Mouse (Mus musculus): Measurements from ENCODE around the gene Pced1b.
"Not testable (repeated sequence)": the region's sequence is repeated elsewhere in the genome, so short reads cannot be mapped to it uniquely, and the experiment has no call there.

The Pced1b gene

DNA sequence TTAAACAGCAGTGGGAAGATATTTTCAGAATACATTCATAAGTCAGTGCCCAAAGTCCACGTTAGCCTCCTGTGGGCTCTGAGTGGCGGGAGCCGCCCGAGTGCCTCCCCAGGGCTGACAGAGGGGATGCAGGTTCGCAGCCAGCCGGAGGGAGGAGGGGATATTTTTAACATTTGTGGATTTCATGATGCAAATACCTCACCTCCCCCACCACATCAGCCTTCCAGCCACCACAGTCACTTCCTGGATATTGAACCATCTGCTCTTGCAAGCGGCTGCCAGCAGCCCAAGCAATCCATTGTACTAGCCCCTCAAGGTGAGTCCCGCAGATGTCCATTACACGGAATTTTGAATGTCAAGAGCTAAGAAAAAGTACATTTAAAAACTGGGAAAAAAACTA lies 95.4 kb downstream of the Pced1b start:
- no peak for DNase-seq (ENCODE audit: low spot score in 2 of 2)

DNA sequence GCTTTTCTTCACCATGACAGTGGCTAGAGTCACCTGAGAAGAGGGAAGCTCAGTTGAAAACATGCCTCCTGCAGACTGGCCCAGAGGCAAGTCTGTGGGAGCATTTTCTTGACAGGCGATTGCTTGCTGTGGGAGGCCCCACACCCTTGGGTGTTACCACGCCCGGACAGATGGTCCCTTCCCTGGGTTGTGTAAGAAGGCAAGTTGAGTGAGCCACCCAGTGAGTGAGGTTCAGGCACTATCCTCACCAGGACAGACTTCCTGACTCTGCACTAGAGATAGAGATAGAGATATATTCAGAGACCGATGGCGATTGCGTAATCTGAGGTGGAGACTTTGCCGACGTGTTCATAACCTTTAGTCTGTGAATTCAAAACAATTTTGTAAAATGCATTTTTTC lies 96.0 kb downstream of the Pced1b start:
- DNase-seq (ENCODE audit: low spot score in 2 of 2) = no peak

DNA sequence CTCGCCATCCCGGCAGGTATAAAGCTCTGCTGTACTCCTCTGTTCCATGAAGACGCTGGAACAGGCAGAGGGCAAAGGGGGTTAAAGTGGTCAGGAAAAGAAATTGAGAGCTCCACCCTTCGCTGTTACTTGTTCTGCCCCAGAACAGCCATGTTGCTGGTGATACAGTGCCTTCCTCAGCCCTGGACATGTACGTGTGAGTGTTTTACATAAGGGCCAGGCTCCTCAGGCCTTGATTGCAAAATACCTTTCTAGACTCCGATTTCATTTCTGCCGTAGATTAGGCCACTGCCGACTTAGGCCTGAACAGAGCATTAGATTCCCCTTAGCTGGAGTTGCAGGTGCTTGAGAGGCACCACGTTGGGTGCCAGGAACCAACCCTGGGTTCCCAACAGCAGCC lies 97.0 kb downstream of the Pced1b start:
- DNase-seq (ENCODE audit: low spot score in 2 of 2) = no peak

DNA sequence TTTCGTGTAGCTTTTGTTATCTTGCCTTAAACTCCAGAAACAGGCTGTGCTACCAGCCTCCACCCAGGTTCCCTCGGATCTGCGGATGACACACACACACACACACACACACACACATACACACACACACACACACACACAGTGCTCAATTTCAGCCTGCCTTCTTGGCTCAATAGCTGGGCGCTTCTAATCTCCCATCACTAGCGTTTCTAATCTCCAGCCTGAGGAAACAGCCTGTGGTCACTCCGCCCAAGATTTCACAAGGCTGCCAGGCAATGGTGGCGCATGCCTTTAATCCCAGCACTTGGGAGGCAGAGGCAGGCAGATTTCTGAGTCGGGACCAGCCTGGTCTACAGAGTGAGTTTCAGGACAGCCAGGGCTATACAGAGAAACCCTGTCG lies 98.2 kb downstream of the Pced1b start:
- no peak for DNase-seq (ENCODE audit: low spot score in 2 of 2)

DNA sequence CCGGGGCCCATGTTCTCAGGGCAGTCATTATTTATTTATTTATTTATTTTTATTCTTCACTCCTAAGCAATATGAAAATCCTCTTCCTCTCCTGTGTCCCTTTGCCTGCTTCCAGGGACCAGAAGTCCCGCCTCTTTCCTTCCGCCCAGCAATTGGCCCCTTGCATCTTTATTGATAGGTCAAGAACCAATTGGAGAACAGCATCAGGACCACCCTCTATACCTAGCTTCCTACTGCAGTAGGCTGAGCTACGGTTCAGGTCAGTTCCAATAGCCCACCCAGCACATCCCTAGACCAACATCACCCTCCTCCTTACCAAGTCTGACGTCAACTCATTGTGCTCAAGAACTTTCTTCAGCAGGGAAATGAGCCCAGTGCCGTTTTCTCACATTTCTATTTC lies 99.0 kb downstream of the Pced1b start:
- no peak for DNase-seq (ENCODE audit: low spot score in 2 of 2)

DNA sequence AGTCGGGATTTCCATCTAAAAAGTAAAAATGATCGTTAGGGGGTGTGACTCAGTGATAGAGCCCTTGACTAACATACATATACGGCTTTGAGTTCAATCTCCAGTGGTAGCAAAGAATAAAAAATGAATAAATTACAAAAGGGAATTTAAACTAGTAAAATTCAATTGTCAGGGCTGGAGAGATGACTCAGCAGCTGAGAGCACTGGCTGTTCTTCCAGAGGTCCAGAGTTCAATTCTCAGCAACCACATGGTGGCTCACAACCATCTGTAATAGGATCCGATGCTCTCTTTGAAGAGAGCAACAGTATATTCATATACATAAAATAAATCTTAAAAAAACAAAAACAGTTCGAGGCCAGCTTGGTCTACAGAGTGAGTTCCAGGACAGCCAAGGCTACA lies 99.5 kb downstream of the Pced1b start:
- DNase-seq (ENCODE audit: low spot score in 2 of 2) = no peak

DNA sequence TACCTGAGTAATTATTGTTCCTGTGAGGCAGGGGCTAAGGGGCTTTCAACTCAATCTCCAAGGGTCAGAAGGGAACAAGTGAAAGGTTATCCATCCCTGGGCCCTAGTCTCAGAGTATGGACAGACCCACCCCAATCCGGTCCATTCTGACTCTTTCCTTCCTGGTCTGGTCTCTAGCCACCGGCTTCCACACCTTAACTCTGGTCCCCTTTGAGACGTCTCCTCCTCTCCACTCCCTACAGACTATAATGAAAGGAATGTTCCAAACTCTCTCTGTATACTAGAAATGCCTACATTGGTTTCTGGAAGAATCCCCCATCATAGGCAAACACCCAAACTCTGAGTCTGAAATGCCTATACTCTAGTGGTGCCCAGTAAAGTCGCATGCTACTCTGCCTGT lies 100.0 kb downstream of the Pced1b start:
- DNase-seq (ENCODE audit: low spot score in 2 of 2) = no peak

DNA sequence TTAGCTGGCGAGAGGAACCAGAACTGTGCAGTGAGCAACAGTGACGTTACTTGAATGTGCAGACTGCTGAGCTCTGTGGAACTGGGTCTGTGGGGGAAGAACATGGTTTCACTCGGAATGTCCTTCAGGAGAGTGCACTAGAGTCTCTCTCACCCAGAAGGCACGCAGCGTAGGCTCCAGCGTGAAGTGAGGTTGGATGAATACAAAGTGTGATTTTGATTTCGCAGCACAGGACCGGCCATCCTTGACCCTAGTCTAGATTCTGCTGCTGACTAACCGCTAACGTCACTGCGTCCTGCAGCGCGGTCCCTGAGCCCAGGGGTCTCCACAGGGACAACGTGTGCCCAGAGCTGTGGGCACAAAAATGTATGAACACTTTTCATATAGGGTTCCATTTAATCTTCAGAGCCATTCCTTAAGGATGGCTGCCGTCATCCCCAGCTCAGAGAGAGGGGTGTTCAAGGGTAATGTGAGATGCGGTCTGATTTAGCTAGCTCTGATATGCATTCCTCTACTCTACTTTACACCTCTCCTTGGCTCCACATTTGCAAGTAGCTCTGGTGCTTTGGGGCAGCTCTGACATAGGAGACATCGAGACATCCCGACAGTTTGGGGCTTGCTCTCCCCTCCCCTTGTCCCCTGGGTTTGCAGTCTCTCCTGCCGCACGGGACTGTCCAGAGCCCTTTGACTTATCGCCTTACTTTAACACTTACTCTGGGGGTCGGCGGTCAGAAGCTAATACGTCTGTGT lies 101.8 kb downstream of the Pced1b start:
- no peak for DNase-seq (ENCODE audit: low spot score in 2 of 2)

DNA sequence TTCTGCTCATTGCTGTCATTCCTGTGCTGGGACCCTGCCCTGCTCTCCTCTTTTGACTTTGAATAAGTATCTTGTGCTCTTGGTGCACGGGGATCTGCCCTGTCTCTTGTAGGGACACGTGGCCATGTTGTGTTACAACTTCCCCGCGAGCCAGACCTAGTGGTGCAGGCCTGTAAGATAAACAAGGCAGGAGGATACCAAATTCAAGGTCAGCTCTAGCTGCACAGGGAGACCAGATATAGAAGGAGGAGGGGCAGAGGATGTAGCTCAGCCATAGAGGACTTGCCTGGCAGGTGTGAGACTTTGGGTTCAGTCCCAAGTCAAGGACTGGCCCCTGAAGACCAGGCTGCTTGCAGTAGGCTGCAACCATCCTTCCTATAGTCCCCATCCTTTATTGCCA lies 103.6 kb downstream of the Pced1b start:
- DNase-seq (ENCODE audit: low spot score in 2 of 2) = no peak

DNA sequence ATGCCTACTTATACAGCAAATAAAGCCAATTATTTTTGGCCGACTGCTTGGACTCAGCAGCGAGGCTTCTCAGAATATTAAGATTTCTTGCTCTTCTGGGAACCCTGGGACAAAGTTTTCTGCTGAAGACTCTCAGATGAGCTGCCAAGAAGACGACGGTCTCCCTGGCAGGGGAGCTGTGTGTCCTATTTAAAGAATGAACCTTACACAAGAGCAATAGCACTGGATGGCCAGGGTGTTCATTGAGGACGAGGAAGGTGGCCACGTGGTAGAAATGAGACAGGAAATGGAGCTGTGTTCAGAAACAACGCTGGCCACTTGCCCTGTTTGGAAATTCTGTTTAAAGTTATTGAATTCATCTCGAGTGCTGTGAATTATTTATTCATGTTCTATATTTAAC lies 104.1 kb downstream of the Pced1b start:
- peak; percentile 11 to 36 for DNase-seq (ENCODE audit: low spot score in 2 of 2)

DNA sequence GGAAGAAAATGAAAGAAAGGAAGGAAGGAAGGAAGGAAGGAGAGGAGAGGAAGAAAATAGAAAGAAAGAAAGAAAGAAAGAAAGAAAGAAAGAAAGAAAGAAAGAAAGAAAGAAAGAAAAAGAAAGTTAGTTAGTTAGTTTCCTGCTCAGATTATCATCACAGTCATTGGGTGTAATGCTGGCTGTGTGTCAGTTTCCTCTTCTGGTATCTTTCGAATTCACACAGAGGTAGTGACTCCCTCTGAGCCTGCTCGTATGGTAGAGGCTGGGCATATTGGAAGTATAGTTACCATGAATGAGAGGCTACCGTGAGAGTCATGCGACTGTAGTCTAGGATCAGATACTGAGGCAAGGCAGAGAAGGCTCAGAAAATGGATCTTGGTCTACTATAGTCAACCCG lies 104.8 kb downstream of the Pced1b start:
- no peak for DNase-seq (ENCODE audit: low spot score in 2 of 2)

DNA sequence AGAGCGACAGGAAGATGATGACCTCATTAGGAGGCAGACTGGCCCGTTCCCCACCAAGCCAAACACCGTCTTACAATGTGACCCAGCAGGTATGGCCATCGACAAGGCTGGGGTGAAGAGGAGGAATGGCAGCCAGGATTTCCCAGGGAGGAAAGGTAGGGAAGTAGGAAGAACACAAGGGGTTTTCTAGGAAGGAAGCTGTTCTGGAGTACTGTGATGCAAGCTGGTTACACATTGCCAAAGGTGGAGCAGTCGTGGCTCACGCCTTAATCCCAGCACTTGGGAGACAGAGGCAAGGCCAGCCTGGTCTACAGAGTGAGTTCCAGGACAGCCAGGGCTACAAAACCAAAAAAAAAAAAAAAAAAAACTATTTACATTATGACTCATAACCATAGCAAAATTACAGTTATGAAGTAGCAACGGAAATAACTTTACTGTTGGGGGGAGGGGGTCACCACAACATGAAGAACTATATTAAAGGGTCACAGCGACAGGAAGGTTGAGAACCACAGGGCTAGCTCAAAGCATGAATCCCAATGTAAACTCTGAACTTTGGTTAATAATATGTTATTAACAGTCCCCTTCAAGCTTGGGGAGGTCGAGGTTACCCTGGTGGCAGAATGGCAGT lies 108.9 kb downstream of the Pced1b start:
- DNase-seq (ENCODE audit: low spot score in 2 of 2) = no peak

DNA sequence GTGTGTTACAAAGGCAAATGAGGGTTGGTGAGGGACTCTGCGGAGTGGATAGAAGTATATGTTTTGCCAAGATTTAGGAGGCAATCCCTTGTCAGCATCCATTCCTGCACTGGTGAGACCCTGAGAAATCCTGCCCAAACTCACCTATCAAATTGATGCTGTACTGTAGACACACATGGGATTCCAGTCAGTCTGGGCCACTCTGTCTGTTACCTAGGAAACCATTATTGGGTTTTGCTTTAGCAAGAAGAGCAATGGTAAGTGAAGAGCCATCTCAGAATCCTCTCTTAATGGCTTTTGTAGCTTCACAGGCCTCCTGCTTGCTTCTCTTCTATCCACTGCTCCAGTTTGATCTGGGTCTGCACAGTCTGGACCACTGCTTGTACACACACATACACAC lies 110.1 kb downstream of the Pced1b start:
- no peak for DNase-seq (ENCODE audit: low spot score in 2 of 2)

DNA sequence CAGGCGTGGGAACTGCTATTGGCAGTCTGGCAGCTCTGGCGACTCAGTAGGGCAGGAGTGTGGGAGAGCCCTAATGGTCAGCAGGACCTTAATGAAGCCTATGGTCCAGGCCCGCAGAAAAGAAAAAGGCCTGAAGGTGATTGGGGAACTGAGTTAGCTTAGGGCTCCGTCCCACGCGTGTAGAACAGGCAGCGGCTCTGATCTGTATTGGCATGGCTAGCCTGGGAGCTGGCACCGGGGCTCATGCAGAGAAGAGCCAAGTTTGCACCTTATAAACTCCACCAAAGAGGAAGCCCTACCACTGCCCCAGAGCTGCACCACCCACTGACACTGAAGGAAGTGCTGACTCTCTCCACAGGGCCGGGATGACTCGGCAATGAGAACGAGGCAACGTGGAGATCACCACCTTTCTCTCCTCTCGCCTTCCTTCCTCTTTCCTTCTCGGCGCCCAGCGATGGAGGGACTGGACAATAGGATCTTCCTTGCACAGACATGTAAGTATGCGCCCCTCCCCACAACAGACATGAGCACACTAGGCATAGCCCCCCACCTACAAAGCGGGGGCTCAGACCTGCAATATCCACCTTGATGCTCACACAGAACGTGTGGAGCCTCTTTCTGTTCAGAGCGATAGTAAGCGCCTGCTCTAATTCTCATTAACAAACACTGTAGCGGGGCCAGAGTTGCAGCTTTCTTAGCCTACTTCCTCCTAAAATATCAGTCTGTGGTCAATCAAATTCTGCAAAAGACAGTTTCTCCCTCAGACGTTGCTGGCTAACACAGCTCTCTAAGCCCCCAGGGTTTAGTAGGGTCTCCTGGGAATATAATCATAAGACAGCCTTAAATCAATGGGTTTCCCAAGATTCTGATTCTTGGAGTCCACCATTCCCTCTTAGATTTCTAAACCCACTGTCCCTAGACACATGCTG lies 114.2 kb downstream of the Pced1b start:
- DNase-seq (ENCODE audit: low spot score in 2 of 2) = no peak

DNA sequence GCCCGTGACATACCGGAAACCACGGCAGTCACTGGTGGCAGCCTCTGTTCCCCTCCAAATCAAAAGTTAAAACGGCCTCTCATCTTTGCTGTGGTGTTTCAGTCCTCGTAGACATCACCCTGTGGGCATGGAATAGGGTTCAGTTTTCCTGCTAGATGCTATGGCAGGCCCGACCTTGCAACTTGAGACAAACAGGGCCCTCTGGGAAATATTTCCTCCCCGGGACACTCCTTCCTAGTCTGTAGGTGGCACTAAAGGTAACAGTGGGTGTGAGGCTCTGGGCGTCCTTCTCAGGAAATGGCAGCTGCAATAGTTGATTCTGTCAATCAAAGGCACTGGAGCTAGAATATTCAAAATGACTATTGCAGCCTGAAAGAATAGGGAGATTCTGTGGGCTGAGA lies 114.9 kb downstream of the Pced1b start:
- no peak for DNase-seq (ENCODE audit: low spot score in 2 of 2)

DNA sequence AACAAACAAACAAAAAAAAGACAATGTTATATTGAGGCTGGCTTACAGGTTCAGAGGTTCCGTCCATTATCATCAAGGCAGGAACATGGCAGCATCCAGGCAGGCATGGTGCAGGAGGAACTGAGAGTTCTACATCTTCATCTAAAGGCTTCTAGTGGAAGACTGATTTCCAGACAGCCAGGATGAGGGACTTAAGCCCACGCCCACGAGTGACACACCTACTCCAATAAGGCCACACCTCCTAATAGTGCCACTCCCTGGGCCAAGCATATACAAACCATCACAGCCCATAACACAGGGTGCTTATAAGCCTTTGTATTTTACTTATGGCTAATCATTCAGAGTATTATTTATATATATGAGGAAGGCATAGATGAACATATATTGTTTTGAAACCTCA lies 117.4 kb downstream of the Pced1b start:
- DNase-seq (ENCODE audit: low spot score in 2 of 2) = not testable (repeated sequence)

DNA sequence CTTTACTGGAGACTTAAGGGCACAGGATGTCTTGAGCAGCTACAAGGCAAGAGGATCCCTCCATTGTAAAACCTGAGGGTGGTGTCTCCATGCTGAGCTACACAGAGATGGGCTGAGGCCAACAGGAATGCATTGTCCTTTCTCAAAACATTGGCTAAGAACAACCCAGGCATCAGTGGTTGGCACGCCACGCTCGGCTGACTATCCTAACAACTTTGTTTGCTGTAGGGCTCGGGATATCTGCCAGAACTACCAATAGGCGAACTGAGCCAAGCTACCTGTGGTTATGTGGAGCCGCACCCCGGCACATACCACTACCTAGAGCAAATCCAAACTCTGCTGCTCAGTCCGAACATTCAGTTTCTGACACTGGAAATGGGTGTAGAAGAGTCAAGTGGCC lies 118.1 kb downstream of the Pced1b start:
- no peak for DNase-seq (ENCODE audit: low spot score in 2 of 2)

DNA sequence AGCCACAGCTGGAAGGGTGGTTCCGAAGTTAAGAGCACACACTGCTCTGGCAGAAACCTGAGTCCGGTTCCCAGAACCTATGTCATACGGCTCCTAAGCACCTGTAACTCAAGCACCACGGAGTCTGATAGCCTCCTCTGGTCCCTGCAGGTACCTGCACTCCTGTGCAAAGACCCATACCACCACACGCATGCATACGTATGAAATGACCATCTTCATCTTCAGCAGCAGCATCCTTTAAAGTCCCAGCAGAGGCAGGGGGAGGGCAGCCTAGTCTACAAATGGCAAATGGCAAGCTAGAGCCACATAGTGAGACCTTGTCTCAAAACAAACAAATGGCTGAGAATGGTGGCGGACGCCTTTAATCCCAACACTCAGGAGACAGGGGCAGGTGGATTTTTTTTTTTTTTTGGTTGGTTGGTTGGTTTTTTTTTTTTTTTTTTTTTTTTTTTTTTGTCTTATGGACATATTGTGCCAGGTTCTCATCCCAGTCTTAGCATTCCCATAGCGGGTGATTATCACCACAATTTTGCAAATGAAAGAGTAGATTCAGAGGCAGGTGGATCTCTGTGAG lies 121.2 kb downstream of the Pced1b start:
- DNase-seq (ENCODE audit: low spot score in 2 of 2) = no peak

DNA sequence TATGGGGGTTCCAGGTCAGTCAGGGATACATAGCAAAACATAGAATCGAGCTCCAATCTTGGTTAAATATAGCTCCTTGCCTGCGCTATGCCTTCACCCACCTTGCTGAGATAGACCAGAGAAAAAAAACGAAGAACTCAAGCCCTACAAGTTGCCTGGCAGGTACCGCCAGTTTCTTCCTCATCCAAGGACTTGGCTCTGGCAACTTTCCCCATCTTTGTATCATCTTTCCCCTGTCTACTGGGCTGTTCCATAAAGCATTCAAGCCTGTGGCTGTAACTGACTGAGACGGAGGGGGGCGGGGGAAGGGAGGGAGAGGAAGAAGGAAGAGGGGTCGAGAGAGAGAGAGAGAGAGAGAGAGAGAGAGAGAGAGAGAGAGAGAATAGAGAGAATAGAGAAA lies 121.7 kb downstream of the Pced1b start:
- no peak for DNase-seq (ENCODE audit: low spot score in 2 of 2)

DNA sequence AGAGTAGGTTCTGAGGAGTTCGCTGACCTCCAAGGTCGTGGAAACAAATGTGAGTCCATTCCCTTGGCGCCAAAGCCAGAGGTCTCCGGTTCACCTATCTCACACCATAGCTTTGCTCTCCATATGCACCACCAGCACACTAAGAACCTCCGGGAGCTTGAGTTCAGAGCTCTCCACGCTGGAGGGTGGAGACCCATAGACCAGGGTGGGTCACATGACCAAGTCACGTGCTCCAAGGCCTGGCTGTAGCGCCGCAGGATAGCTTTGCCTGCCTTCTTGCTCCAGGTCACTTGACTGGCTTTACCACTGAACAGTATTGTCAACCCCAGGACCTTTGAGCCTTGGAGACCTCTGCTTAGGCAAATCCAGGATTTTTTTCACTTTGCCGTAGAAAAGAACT lies 122.2 kb downstream of the Pced1b start:
- no peak for DNase-seq (ENCODE audit: low spot score in 2 of 2)

DNA sequence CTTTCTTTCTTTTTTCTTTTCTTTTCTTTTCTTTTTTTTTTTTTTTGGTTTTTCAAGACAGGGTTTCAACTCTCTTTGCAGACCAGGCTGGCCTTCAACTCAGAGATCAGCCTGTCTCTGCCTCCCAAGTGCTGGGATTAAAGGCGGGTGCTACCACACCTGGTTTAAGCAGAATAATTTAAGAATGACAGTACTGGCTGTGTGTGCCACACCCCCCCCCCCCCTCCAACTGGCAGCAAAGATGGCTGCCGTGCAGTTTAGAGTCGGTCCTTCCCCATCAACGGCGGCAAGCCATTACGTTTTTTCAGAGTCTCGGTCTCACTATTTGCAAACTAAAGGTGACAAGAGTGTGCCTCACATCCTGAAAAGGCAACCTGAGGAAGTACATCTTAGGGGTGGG lies 124.0 kb downstream of the Pced1b start:
- DNase-seq (ENCODE audit: low spot score in 2 of 2) = no peak

DNA sequence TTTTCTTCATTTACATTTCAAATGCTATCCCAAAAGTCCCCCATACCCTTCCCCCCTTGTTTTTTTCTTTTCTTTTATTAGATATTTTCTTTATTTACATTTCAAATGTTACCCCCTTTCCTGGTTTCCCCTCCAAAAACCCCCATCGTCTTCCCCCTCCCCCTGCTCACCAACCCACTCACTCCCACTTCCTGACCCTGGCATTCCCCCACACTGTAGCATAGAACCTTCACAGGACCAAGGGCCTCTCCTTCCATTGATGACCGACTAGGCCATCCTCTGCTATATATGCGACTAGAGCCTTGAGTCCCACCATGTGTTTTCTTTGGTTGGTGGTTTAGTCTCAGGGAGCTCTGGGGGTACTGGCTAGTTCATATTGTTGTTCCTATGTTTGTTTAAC lies 125.1 kb downstream of the Pced1b start:
- DNase-seq (ENCODE audit: low spot score in 2 of 2) = not testable (repeated sequence)
